Mouse (Mus musculus) spleen, adult 2 months (tissue): Measurements from ENCODE around the gene Med12. TPM values are rescaled to one million over a fixed set of nuclear protein-coding genes. Genes with fewer than 3 reads are reported as not detected.
A peak's percentile ranks its signal among the peaks of the same experiment; 100 is the strongest.

Experiments used
- DNase-seq, 2 experiments: peaks; one replicate each; pipeline versions ENCODE4 v3.0.0 to v3.0.0-alpha.2; 2012 to 2021; ENCODE audit warnings: low spot score in 2 of 2, low read depth in 1 of 2
- H3K27ac ChIP-seq: fragments of 200-500 bp; 2 replicates; pipeline ENCODE4 v1.5.1; 2012; ENCODE audit warnings: low read length, inconsistent platforms; ENCODE audit not compliant: insufficient read depth
- H3K27me3 ChIP-seq: fragments of 200-500 bp; 2 replicates; pipeline ENCODE4 v1.6.1; 2012; ENCODE audit warnings: mild to moderate bottlenecking, moderate library complexity, low read length, inconsistent platforms; ENCODE audit not compliant: control insufficient read depth, insufficient read depth
- H3K36me3 ChIP-seq: fragments of 200-500 bp; 2 replicates; pipeline ENCODE4 v1.6.1; 2012; ENCODE audit warnings: mild to moderate bottlenecking, low read length, inconsistent platforms; ENCODE audit not compliant: control insufficient read depth, insufficient read depth
- H3K4me1 ChIP-seq: fragments of 200-500 bp; 2 replicates; pipeline ENCODE4 v1.6.1; 2011; ENCODE audit warnings: inconsistent platforms; ENCODE audit not compliant: control insufficient read depth, insufficient read depth, insufficient read length
- H3K4me3 ChIP-seq: fragments of 200-500 bp; 2 replicates; pipeline ENCODE4 v1.5.1; 2011; ENCODE audit warnings: mild to moderate bottlenecking, inconsistent platforms; ENCODE audit not compliant: insufficient read depth, insufficient read length; ENCODE audit errors: extremely low read depth
- CTCF ChIP-seq: fragments of 200-500 bp; IDR thresholded peaks from 2 replicates; pipeline ENCODE4 v1.5.1; 2011; ENCODE audit warnings: mild to moderate bottlenecking, inconsistent platforms; ENCODE audit not compliant: insufficient read depth, insufficient read length, insufficient replicate concordance; ENCODE audit errors: extremely low read depth
- POLR2A ChIP-seq: fragments of 200-500 bp; IDR thresholded peaks from 2 replicates; pipeline ENCODE4 v1.6.1; 2011; ENCODE audit warnings: low read depth, low read length, inconsistent platforms
- WGBS: fragments of 180-500 bp; shearing (Covaris S2); methylation state at CpG from one replicate; pipeline ENCODE4 v1.1.7; 2018; 5-methylcytosine and 5-hydroxymethylcytosine counted together
- polyA plus RNA-seq: library from polyadenylated mRNA; depleted of rRNA; stranded (reverse); fragments of >200 nt; gene quantifications from 2 replicates; pipeline ENCODE4 v1.2.3, GENCODE M21; 2012

Gene Med12
- polyA plus RNA-seq, 1 experiment: 236 TPM

DNA sequence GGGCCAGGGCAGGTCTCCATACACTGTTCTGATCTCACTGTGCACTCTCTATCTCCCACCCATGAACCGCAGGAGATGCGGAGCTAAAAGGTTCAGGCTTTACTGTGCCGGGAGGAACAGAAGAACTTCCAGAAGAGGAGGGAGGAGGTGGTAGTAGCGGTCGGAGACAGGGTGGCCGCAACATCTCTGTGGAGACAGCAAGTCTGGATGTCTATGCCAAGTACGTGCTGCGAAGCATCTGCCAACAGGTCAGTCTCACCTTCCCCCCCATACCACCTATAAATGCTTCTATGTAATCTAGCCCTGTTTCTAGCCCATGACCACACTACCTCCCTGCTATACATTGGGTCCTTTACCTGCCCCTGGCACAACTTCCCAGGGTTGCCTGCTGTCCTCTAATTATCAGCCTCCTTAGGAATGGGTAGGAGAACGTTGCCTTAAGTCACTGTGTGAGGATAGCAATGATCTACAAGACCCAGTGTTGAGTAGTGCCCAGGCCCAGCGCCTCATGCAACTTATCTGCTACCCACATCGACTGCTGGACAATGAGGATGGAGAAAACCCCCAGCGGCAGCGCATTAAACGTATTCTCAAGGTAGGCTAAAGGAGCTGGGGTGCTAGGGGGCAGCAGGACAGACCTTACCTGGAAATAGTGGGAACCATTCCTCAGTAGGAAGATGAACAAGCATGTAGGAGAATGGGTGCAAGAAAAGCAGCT is 12.3 kb downstream of the Med12 start:
- DNase-seq: no peak
- no peak overlapping the region for H3K4me3 ChIP-seq
- TF ChIP-seq CTCF (no peak), POLR2A (no peak)
- H3K36me3 ChIP-seq: peaks cover 31% of the 10 kb centered on the region
- no peak overlapping the region for H3K27ac ChIP-seq
- H3K4me1 ChIP-seq: no peaks in the 10 kb centered on the region
- no peaks in the 10 kb centered on the region for H3K27me3 ChIP-seq
- WGBS: 92% methylated on average over 14 of the region's 14 CpGs

DNA sequence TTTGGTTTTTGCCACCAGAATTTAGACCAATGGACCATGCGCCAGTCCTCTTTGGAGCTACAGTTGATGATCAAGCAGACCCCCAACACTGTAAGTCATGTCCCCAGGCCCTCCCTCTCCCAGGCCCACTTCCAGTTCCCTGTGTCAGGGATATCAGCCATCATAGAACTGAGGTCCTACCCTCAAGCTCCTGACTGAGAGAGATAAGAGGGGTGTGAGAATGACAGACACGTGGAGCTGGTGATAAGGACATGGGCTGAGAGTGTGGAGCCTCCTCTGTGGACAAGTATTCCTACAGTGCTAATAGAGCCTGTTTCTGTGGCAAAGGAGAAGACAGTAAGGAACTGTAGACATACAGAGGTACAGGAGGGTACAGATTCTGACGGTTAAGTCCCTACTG is 13.7 kb downstream of the Med12 start:
- Histone ChIP-seq H3K4me1 (no peaks in the 10 kb centered on the region), H3K4me3 (no peak overlapping the region), H3K27ac (peak overlapping the region; percentile 31; the same call in 1 of the 2 replicates), H3K27me3 (no peaks in the 10 kb centered on the region), H3K36me3 (peaks cover 30% of the 10 kb centered on the region)
- DNase-seq: no peak
- WGBS: 78% methylated on average over 3 of the region's 3 CpGs
- TF ChIP-seq CTCF: no peak
- TF ChIP-seq POLR2A: no peak

DNA sequence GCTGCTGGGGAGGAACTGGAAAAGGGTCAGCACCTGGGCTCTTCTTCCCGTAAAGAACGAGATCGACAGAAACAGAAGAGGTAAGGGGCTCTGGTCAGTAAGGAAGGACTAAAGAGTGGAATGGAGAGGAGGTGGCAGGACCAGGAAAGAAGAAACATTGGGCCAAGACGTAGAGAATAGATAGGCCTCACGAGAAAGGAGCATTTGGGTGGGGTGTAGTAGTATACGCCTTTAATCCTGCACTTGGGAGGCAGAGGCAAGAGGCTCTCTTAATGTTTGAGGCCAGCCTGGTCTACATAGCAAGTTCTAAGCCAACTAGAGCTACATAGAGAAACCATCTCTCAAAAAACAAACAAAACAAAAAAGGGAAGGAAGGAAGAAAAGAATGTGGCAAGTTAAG is 14.6 kb downstream of the Med12 start:
- H3K4me1 ChIP-seq: no peaks in the 10 kb centered on the region
- no peak overlapping the region for H3K27ac ChIP-seq
- 89% methylated on average over 6 of the region's 6 CpGs for WGBS
- peaks cover 29% of the 10 kb centered on the region for H3K36me3 ChIP-seq
- TF ChIP-seq POLR2A (no peak), CTCF (no peak)
- DNase-seq: no peak
- H3K4me3 ChIP-seq: no peak overlapping the region
- H3K27me3 ChIP-seq: no peaks in the 10 kb centered on the region

GRCm38 (mm10) chrX:101289037-101289436 is 15.2 kb downstream of the Med12 start:
- no peak overlapping the region for H3K4me3 ChIP-seq
- H3K36me3 ChIP-seq: peaks cover 30% of the 10 kb centered on the region
- H3K27ac ChIP-seq: no peak overlapping the region
- TF ChIP-seq POLR2A (no peak), CTCF (no peak)
- no peak for DNase-seq
- H3K27me3 ChIP-seq: no peaks in the 10 kb centered on the region
- 89% methylated on average over 7 of the region's 7 CpGs for WGBS
- H3K4me1 ChIP-seq: no peaks in the 10 kb centered on the region

DNA sequence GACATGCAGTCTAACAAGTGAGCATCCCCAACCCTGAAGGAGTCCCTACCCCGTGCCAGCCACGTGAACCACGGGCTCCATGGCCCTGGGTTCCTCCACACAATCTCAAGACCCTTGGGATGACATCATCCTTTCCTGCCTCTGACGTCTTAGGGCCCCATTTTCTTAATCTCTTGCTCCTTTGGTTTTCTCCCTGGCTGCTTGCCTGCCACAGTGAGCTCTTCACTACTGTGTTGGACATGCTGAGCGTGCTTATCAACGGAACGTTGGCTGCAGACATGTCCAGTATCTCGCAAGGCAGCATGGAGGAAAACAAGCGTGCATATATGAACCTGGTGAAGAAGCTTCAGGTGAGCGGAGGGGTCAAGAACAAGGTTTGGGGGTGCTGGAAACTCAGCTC is 16.3 kb downstream of the Med12 start:
- Histone ChIP-seq H3K27me3 (no peaks in the 10 kb centered on the region), H3K4me1 (no peaks in the 10 kb centered on the region), H3K27ac (peak overlapping the region; percentile 13; the same call in 1 of the 2 replicates), H3K4me3 (no peak overlapping the region), H3K36me3 (peaks cover 25% of the 10 kb centered on the region)
- no peak for DNase-seq
- TF ChIP-seq POLR2A (no peak), CTCF (no peak)
- 78% methylated on average over 10 of the region's 10 CpGs for WGBS

- 30% methylated on average over 24 of the region's 24 CpGs for WGBS
- Histone ChIP-seq H3K4me1 (no peaks in the 10 kb centered on the region), H3K4me3 (no peak within 1 kb of the TSS)
These were observed 25.2 kb downstream of the Med12 start, which contains the start of gene Nlgn3 for GRCm38 (mm10) chrX:101299055-101299454. TSS of gene Nlgn3 (plus strand) at chrX:101299168.

More at GRCm38 (mm10) chrX:101299055-101299454, 25.2 kb downstream of the Med12 start, which contains the start of gene Nlgn3:
- TF ChIP-seq CTCF (no peak), POLR2A (no peak)
- peaks cover 12% of the 10 kb centered on the region for H3K36me3 ChIP-seq
- no peak within 1 kb of the TSS for H3K27ac ChIP-seq
- DNase-seq: no peak
- no peaks in the 10 kb centered on the region for H3K27me3 ChIP-seq
